Mouse (Mus musculus) macrophage (primary cell): Measurements from ENCODE around the gene Maml2. TPM values are rescaled to one million over a fixed set of nuclear protein-coding genes. Genes with fewer than 3 reads are reported as not detected.

Experiments
- H3K27ac ChIP-seq: fragments of 350-480 bp; formaldehyde crosslinking; 2 replicates; pipeline ENCODE4 v1.9.0; 2021
- H3K36me3 ChIP-seq: fragments of 350-480 bp; formaldehyde crosslinking; 2 replicates; pipeline ENCODE4 v1.9.0; 2021; ENCODE audit errors: inconsistent target
- H3K4me3 ChIP-seq: fragments of 350-480 bp; formaldehyde crosslinking; 2 replicates; pipeline ENCODE4 v1.9.0; 2021; ENCODE audit errors: inconsistent target
- H3K79me2 ChIP-seq: fragments of 350-480 bp; formaldehyde crosslinking; 2 replicates; pipeline ENCODE4 v1.9.0; 2021; ENCODE audit errors: inconsistent target
- WGBS: methylation state at CpG from one replicate; pipeline ENCODE4 v1.1.7; 2026; ENCODE audit warnings: inconsistent platforms; ENCODE audit not compliant: missing documents; 5-methylcytosine and 5-hydroxymethylcytosine counted together
- polyA plus RNA-seq: library from polyadenylated mRNA; stranded (reverse); fragments of 250-400 nt; gene quantifications from 3 replicates; pipeline ENCODE4 v1.2.4, GENCODE M21; 2018; ENCODE audit warnings: inconsistent platforms

The Maml2 gene
- polyA plus RNA-seq, 1 experiment from 2014 or later, result 6.0 TPM

GRCm38 (mm10) chr9:13748798-13749674 lies 451.3 kb downstream of the Maml2 start:
- Histone ChIP-seq H3K79me2 (peaks cover 48% of the 10 kb centered on the region), H3K4me3 (peak overlapping the region; percentile 80), H3K36me3 (no peaks in the 10 kb centered on the region), H3K27ac (peak overlapping the region; percentile 60)
- under 1% methylated on average over 53 of the region's 60 CpGs for WGBS

DNA sequence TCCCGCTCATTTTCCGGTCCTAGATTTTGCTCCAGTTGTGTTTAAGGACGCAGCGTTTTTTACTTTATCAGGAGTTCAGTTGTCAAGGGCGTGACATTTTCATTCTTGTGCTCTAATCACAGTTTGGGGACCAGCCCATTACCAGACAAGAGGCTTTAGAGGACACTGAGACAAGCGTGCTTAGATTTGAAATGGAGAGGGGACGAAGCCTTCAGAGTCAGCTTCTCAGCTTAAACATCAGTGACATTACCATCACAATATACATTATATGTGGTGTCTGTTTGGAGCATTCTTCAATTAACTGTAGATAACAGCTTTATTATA lies 451.9 kb downstream of the Maml2 start:
- WGBS, result 3% methylated on average over 7 of the region's 7 CpGs
- Histone ChIP-seq H3K36me3 (no peaks in the 10 kb centered on the region), H3K79me2 (peaks cover 50% of the 10 kb centered on the region), H3K4me3 (peak overlapping the region; percentile 80), H3K27ac (peak overlapping the region; percentile 60)

GRCm38 (mm10) chr9:13752543-13752942 lies 454.8 kb downstream of the Maml2 start:
- no peak overlapping the region for H3K27ac ChIP-seq
- peaks cover 57% of the 10 kb centered on the region for H3K79me2 ChIP-seq
- H3K4me3 ChIP-seq, result no peak overlapping the region
- no peaks in the 10 kb centered on the region for H3K36me3 ChIP-seq
- WGBS, result 57% methylated on average over 3 of the region's 4 CpGs

Other genes with a start within 250 kb of the Maml2 start
- gene Jrkl, start 52.1 kb upstream of the Maml2 start, polyA plus RNA-seq, result 8.7 to 9.1 TPM (median 8.7 TPM) in 3 replicates
- gene Ccdc82, start 51.0 kb upstream of the Maml2 start, polyA plus RNA-seq, result 13.6 to 16.1 TPM (median 15.1 TPM) in 3 replicates
- not detected in 3 replicates for gene Gm17571, start 148.8 kb downstream of the Maml2 start, polyA plus RNA-seq